Mouse (Mus musculus) bone marrow macrophage, adult 2 months (primary cell): Measurements from ENCODE around the gene Gadl1.

Experiments used
- CTCF ChIP-seq: IDR thresholded peaks from 2 replicates; pipeline ENCODE4 v1.5.1; 2012; ENCODE audit warnings: low read depth, mild to moderate bottlenecking, low read length, moderate library complexity
- POLR2A ChIP-seq: IDR thresholded peaks from 2 replicates; pipeline ENCODE4 v1.6.1; 2012; ENCODE audit warnings: mild to moderate bottlenecking, low read depth, low read length, borderline replicate concordance

GRCm38 (mm10) chr9:115939420-115939819 is 30.2 kb downstream of the Gadl1 start:
- TF ChIP-seq CTCF (no peak), POLR2A (no peak)
